Mouse (Mus musculus) CD4-positive, CD25-positive, alpha-beta regulatory T cell, adult 2 months (primary cell): ENCODE data around the gene Slc39a2.
A peak's percentile ranks its signal among the peaks of the same experiment; 100 is the strongest.

ENCODE experiments used
- DNase-seq: peaks from one replicate; pipeline ENCODE4 v3.0.0-alpha.2; 2012; ENCODE audit warnings: low read depth, low spot score

The Slc39a2 gene

GRCm38 (mm10) chr14:51930824-51931223 is 38.1 kb downstream of the Slc39a2 start:
- peak; percentile 78 for DNase-seq

GRCm38 (mm10) chr14:51932092-51933020 is 39.7 kb downstream of the Slc39a2 start:
- no peak for DNase-seq

- no peak for DNase-seq
These were observed 46.3 kb downstream of the Slc39a2 start for GRCm38 (mm10) chr14:51939005-51939404.

GRCm38 (mm10) chr14:51940944-51941560 is 48.4 kb downstream of the Slc39a2 start:
- DNase-seq, result no peak

GRCm38 (mm10) chr14:51941577-51941976 is 48.9 kb downstream of the Slc39a2 start:
- DNase-seq, result no peak

- DNase-seq, result no peak
These were observed 49.5 kb downstream of the Slc39a2 start for GRCm38 (mm10) chr14:51942236-51942635.

- DNase-seq, result no peak
These were observed 50.6 kb downstream of the Slc39a2 start for GRCm38 (mm10) chr14:51943336-51943735.
